Mouse (Mus musculus) heart, embryonic 11.5 days (tissue): Measurements from ENCODE around the gene Ccdc110. TPM values are rescaled to one million over a fixed set of nuclear protein-coding genes. Genes with fewer than 3 reads are reported as not detected.

ENCODE experiments used
- ATAC-seq: fragments of 200-750 bp; cut with Nextera tagmentation; replicated peaks from 2 replicates; pipeline ENCODE4 v1.8.0; 2017; ENCODE audit warnings: moderate library complexity; ENCODE audit not compliant: insufficient number of reproducible peaks, low FRiP score, low TSS enrichment
- H3K27ac ChIP-seq: fragments of 300-500 bp; sonication (generic); 2 replicates; pipeline ENCODE4 v1.5.1; 2014; ENCODE audit warnings: mild to moderate bottlenecking, low read depth, low read length
- H3K27me3 ChIP-seq: fragments of 300-500 bp; sonication (generic); 2 replicates; pipeline ENCODE4 v1.6.1; 2014; ENCODE audit warnings: mild to moderate bottlenecking, low read length, mixed read lengths; ENCODE audit not compliant: control insufficient read depth, insufficient read depth
- H3K36me3 ChIP-seq: fragments of 300-500 bp; sonication (generic); 2 replicates; pipeline ENCODE4 v1.6.1; 2014; ENCODE audit warnings: mild to moderate bottlenecking, low read length, moderate library complexity, mixed read lengths; ENCODE audit not compliant: control insufficient read depth, insufficient read depth
- H3K4me1 ChIP-seq: fragments of 300-500 bp; sonication (generic); 2 replicates; pipeline ENCODE4 v1.6.1; 2014; ENCODE audit warnings: low read length; ENCODE audit not compliant: control insufficient read depth, insufficient read depth
- H3K4me2 ChIP-seq: fragments of 300-500 bp; sonication (generic); 2 replicates; pipeline ENCODE4 v1.6.1; 2014; ENCODE audit warnings: mild to moderate bottlenecking, moderate library complexity
- H3K4me3 ChIP-seq: fragments of 300-500 bp; sonication (generic); 2 replicates; pipeline ENCODE4 v1.5.1; 2014; ENCODE audit warnings: low read depth, low read length
- H3K9ac ChIP-seq: fragments of 300-500 bp; sonication (generic); 2 replicates; pipeline ENCODE4 v1.6.1; 2014; ENCODE audit warnings: mild to moderate bottlenecking, low read depth, low read length, moderate library complexity
- H3K9me3 ChIP-seq: fragments of 300-500 bp; sonication (generic); replicated peaks from 2 replicates; pipeline ENCODE4 v1.6.1; 2016; ENCODE audit warnings: low read length; ENCODE audit not compliant: control insufficient read depth
- WGBS: fragments of 180-500 bp; shearing (Covaris S2); extraction: QIAGEN DNeasy Blood & Tissue Kit; methylation state at CpG from one replicate; pipeline ENCODE4 v1.1.7; 2014; ENCODE audit not compliant: insufficient replicate concordance; 5-methylcytosine and 5-hydroxymethylcytosine counted together
- polyA plus RNA-seq: library from polyadenylated mRNA; unstranded; fragments of >200 nt; fragmentation: Nextera tagmentation; extraction: Ambion mirVana; gene quantifications from 2 replicates; pipeline ENCODE4 v1.2.1, GENCODE M21; 2014

The Ccdc110 gene
- polyA plus RNA-seq, 1 experiment from 2014 or later = 0.07 TPM

GRCm38 (mm10) chr8:45905591-45906250, 28.7 kb upstream of the Ccdc110 start:
- WGBS = 79% methylated on average over 7 of the region's 7 CpGs
- Histone ChIP-seq H3K4me3 (no peak overlapping the region), H3K36me3 (peaks cover 3% of the 10 kb centered on the region; the same call in 1 of the 2 replicates), H3K27me3 (no peaks in the 10 kb centered on the region), H3K9me3 (no peaks in the 10 kb centered on the region), H3K9ac (no peak overlapping the region), H3K27ac (no peak overlapping the region), H3K4me1 (peaks cover 13% of the 10 kb centered on the region; the same call in 1 of the 2 replicates), H3K4me2 (no peak overlapping the region)
- no peak for ATAC-seq

GRCm38 (mm10) chr8:45906251-45906619, 28.2 kb upstream of the Ccdc110 start:
- no peak overlapping the region for H3K4me2 ChIP-seq
- no peak overlapping the region for H3K9ac ChIP-seq
- ATAC-seq = no peak
- WGBS = 88% methylated on average over 4 of the region's 4 CpGs
- peaks cover 3% of the 10 kb centered on the region; the same call in 1 of the 2 replicates for H3K36me3 ChIP-seq
- no peaks in the 10 kb centered on the region for H3K27me3 ChIP-seq
- H3K4me1 ChIP-seq = peaks cover 13% of the 10 kb centered on the region; the same call in 1 of the 2 replicates
- no peaks in the 10 kb centered on the region for H3K9me3 ChIP-seq
- no peak overlapping the region for H3K27ac ChIP-seq
- no peak overlapping the region for H3K4me3 ChIP-seq

- Histone ChIP-seq H3K36me3 (peaks cover 23% of the 10 kb centered on the region), H3K9me3 (no peaks in the 10 kb centered on the region), H3K27ac (no peak overlapping the region), H3K9ac (no peak overlapping the region), H3K27me3 (no peaks in the 10 kb centered on the region), H3K4me2 (no peak overlapping the region), H3K4me1 (no peaks in the 10 kb centered on the region), H3K4me3 (no peak overlapping the region)
- 89% methylated on average over 11 of the region's 11 CpGs for WGBS
- no peak for ATAC-seq
Measured at GRCm38 (mm10) chr8:45913707-45914106, 20.7 kb upstream of the Ccdc110 start.

- Histone ChIP-seq H3K9me3 (no peaks in the 10 kb centered on the region), H3K4me2 (no peak overlapping the region), H3K36me3 (peaks cover 30% of the 10 kb centered on the region), H3K27ac (0 out of 2 replicates have a peak overlapping the region, but pooled peaks have one; percentile 2), H3K4me1 (no peaks in the 10 kb centered on the region), H3K9ac (no peak overlapping the region), H3K27me3 (no peaks in the 10 kb centered on the region), H3K4me3 (no peak overlapping the region)
- 57% methylated on average over 3 of the region's 3 CpGs for WGBS
- no peak for ATAC-seq
Measured at GRCm38 (mm10) chr8:45916496-45916895, 17.9 kb upstream of the Ccdc110 start.

- Histone ChIP-seq H3K36me3 (peaks cover 27% of the 10 kb centered on the region), H3K4me1 (no peaks in the 10 kb centered on the region), H3K9me3 (no peaks in the 10 kb centered on the region), H3K27me3 (no peaks in the 10 kb centered on the region), H3K9ac (no peak overlapping the region), H3K4me2 (no peak overlapping the region; the same call in 1 of the 2 replicates), H3K27ac (0 out of 2 replicates have a peak overlapping the region, but pooled peaks have one; percentile 2), H3K4me3 (no peak overlapping the region)
- WGBS = 72% methylated on average over 20 of the region's 20 CpGs
- ATAC-seq = no peak
Measured at GRCm38 (mm10) chr8:45917040-45917679, 17.3 kb upstream of the Ccdc110 start.

GRCm38 (mm10) chr8:45918891-45919290, 15.5 kb upstream of the Ccdc110 start:
- no peak for ATAC-seq
- H3K36me3 ChIP-seq = peaks cover 27% of the 10 kb centered on the region

GRCm38 (mm10) chr8:45920392-45920791, 14.0 kb upstream of the Ccdc110 start:
- H3K36me3 ChIP-seq = peaks cover 21% of the 10 kb centered on the region
- H3K27ac ChIP-seq = no peak overlapping the region
- H3K4me3 ChIP-seq = no peak overlapping the region
- no peak overlapping the region for H3K4me2 ChIP-seq
- no peak for ATAC-seq
- WGBS = 84% methylated on average over 7 of the region's 7 CpGs
- no peak overlapping the region for H3K9ac ChIP-seq
- no peaks in the 10 kb centered on the region for H3K9me3 ChIP-seq
- no peaks in the 10 kb centered on the region for H3K27me3 ChIP-seq
- H3K4me1 ChIP-seq = no peaks in the 10 kb centered on the region

More at GRCm38 (mm10) chr8:45918891-45919290, 15.5 kb upstream of the Ccdc110 start:
- WGBS = 74% methylated on average over 15 of the region's 15 CpGs
- no peaks in the 10 kb centered on the region for H3K4me1 ChIP-seq
- no peak overlapping the region for H3K4me2 ChIP-seq
- no peak overlapping the region for H3K27ac ChIP-seq
- H3K9me3 ChIP-seq = no peaks in the 10 kb centered on the region
- H3K9ac ChIP-seq = no peak overlapping the region
- H3K27me3 ChIP-seq = no peaks in the 10 kb centered on the region
- no peak overlapping the region for H3K4me3 ChIP-seq

GRCm38 (mm10) chr8:45922116-45922515, 12.3 kb upstream of the Ccdc110 start:
- H3K4me2 ChIP-seq = no peak overlapping the region
- WGBS = 91% methylated on average over 7 of the region's 7 CpGs
- no peaks in the 10 kb centered on the region for H3K9me3 ChIP-seq
- H3K27me3 ChIP-seq = no peaks in the 10 kb centered on the region
- no peak overlapping the region for H3K4me3 ChIP-seq
- no peak overlapping the region for H3K27ac ChIP-seq
- H3K36me3 ChIP-seq = peaks cover 10% of the 10 kb centered on the region
- no peak for ATAC-seq
- H3K9ac ChIP-seq = no peak overlapping the region
- no peaks in the 10 kb centered on the region for H3K4me1 ChIP-seq
